Mouse (Mus musculus): Measurements from ENCODE around the gene Capn2. TPM values are rescaled to one million over a fixed set of nuclear protein-coding genes. Genes with fewer than 3 reads are reported as not detected.

The Capn2 gene
- 16.3 and 17.0 TPM in 2 replicates for polyA plus RNA-seq (2012; rRNA removed)

GRCm38 (mm10) chr1:182516758-182517676 lies at the start of gene Capn2:
Capn2 (minus strand) TSS chr1:182517608.

GRCm38 (mm10) chr1:182564408-182565120 lies 47.2 kb upstream of the Capn2 start, which contains the start of gene Capn8:
Capn8 (plus strand) TSS chr1:182565007.

Other genes with a start within 250 kb of the Capn2 start
- gene Degs1, start 234.8 kb downstream of the Capn2 start, polyA plus RNA-seq (2012; rRNA removed) = 39.7 and 45.8 TPM in 2 replicates
- gene Fbxo28, start 176.0 kb downstream of the Capn2 start, polyA plus RNA-seq (2012; rRNA removed) = 3.0 and 3.5 TPM in 2 replicates
- 4.6 and 5.1 TPM in 2 replicates for gene Trp53bp2, start 108.4 kb downstream of the Capn2 start, polyA plus RNA-seq (2012; rRNA removed)
- gene Capn8, start 47.4 kb upstream of the Capn2 start, polyA plus RNA-seq (2012; rRNA removed) = 0.02 and 0.06 TPM in 2 replicates
- not detected in 2 replicates for gene Ccdc185, start 231.6 kb upstream of the Capn2 start, polyA plus RNA-seq (2012; rRNA removed)
- gene Susd4, start 246.3 kb upstream of the Capn2 start, polyA plus RNA-seq (2012; rRNA removed) = 0.90 and 1.4 TPM in 2 replicates